Mouse (Mus musculus): ENCODE results near the gene Rp9.
"Not testable (repeated sequence)": the region's sequence is repeated elsewhere in the genome, so short reads cannot be mapped to it uniquely, and the experiment has no call there.

The Rp9 gene

DNA sequence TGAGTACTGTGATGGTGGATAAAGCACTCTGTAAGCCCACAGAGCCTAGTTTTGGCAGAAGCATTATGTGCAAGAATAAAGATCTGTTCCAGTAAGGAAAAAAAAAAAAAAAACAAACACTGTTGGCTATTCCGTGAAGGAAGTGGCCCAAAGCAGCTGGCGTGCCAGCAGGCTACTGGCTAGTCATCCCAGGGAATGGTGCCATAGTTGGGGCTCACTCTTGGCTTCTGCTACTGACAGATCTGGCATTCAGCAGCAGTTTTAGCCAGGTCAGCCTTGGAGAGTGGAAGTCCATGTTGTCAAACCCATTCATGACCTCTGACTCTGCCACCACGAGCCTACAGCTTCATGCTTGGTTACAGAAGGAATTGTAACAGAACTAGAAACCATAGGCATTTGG, 7.6 kb downstream of the Rp9 start:
- in situ Hi-C loops (cut with MboI, MseI), result no loop called here

DNA sequence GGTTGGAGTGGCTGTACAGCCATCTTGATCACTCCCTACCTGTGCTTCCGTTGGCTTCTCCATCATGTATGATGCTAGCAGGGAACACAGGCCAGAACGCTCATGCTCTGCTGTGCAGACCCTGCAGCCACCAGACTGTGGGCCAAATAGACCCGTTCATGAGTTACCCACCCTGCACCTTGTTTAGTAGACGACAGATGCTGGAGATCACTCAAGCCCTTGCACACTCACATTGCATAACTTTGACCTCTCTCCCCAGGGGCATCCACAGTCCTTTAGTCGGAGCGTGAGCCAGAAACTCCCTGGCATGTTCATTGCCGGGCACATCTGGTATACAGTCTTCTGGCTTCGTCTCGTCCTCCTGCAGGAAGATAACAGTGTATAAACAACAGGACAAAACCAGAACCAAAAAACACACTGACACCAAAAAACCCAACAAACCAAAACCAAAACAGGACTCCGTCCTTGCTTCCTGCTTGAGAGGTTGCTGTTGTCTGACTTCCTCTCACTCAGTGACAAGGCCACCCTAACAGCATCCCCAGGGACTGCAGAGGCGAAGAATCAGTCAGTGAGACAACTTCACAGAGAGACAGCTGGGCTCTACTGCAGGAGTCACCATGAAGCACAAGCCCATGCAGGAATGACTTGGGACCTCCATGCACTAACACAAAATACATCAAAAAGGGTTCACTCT, 12.3 kb downstream of the Rp9 start:
- in situ Hi-C loops (cut with MboI, MseI), result no loop called here

DNA sequence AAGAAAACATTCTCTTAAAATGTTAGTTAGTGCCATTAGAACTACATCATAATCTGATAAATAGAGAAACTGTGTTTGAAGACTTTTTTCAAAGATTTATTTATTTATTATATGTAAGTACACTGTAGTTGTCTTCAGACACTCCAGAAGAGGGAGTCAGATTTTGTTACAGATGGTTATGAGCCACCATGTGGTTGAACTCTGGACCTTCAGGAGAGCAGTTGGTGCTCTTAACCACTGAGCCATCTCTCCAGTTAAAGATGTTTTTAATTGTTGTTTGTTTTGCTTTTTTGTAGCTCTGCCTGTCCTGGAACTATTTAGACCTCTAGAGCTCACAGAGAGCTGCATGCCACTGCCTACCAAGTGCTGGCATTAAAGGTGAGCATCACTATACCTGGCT, 14.5 kb downstream of the Rp9 start:
- in situ Hi-C loops (cut with MboI, MseI), result no loop called here

DNA sequence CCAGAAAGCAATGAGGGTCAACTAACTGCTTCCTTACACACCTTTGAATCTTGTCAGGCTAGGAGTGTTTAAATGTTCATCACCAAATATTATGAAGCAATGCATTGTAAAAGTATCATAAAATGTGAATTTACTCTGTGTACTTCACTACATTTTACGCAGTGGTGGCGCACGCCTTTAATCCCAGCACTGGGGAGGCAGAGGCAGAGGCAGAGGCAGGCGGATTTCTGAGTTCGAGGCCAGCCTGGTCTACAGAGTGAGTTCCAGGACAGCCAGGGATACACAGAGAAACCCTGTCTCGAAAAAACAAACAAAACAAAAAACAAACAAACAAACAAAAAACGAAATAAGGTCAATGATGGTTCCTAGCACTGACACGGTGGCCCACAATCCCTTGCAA, 15.6 kb downstream of the Rp9 start, which contains the start of gene Gm17545:
Gm17545 (plus strand) TSS at position 301 of the 400 bp plus-strand sequence.
- in situ Hi-C loops (cut with MboI, MseI), result not testable (repeated sequence)

DNA sequence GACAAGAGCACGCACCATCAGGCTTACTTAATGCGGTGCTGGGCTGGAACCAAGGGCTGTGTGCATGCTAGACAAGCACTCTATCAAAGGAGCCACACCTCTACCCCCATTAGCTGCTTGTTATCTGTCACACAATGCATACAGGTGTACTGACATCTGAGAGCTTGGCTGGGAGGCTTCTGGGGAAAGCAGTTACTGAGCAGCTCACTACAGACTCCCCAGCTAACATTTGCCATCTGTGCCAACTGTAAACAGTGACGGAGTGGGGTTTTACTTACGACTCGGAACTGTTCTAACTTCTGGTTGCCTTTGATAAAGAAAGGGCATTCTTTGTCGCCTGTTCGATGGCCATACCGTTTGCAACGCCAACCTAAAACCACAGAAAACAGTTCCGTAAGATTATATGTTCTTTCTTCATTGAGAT, 16.0 kb downstream of the Rp9 start:
- in situ Hi-C loops (cut with MboI, MseI), result no loop called here

DNA sequence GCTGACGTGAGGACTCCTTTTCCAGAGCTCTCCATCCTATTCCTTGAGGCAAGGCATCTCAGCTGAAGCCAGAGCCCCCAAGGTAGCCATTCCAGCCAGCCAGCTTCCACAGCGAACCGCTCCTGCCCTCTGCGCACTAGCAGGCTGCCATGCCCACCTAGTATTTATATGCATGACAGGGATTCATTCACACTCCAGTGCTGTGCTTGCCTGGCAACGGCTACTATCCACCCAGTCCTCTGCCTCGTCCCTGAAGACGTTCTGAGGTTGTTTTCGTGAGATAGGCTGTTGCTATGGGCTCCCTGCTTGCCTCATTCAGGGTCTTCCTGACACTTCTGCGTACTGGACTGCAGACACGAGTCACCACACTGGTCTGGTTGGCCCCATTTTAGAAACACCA, 16.8 kb downstream of the Rp9 start:
- in situ Hi-C loops (cut with MboI, MseI), result no loop called here

DNA sequence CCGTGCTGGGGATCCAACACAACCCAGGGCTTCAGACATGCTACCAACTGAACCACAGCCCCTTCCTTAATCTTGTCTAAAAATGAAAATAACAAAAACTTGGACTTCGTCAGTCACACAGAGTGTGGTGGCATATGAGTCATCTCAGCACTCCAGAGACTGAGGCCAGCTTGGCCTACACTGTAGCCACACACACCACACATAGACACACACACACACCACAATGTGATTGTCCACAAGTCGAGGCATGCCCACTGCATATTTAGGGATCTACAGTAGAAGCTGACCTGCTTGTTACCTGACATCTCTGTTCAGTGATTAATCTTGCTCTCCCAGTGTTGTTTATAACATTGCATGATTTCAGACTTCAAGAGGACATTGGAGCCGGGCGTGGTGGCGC, 20.3 kb downstream of the Rp9 start:
- in situ Hi-C loops (cut with MboI, MseI), result no loop called here

DNA sequence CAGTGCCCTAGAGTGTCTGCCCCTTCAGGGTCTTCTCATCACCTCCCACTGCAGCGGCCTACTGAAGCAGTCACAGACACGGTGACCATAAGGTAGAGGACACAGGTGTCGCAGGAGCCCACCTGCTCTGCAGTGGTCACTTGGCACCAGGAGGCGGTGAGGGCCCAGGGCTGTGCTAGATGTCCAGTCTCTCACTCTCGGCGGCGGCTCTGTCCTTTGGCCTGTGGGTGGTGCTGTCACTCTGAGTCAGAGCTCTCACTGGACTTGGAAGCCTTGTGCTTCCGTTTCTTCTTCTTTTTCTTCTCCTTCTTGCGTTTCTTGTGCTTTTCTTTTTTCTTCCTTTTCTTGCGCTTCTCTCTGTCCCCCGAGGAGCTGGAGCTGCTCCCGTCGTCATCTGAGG, 21.1 kb downstream of the Rp9 start:
- in situ Hi-C loops (cut with MboI, MseI), result no loop called here

DNA sequence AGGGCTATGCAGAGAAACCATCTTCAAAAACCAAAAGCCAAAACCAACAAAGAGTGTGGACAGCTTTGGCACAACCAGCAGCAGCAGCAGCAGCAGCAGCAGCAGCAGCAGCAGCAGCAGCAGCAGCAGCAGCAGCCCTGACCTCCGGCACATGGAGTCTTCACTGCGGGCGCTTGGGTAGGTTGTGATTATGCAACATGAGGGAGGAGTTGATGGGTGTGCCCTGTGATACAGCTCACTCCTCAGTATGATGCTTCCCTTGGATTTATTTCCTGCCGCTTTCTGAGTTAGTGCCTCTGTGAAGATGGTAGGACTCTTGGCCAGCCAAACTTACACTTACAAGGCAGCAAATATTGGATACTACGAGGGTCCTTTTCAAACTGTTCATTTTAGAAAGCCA, 22.3 kb downstream of the Rp9 start:
- in situ Hi-C loops (cut with MboI, MseI), result no loop called here

DNA sequence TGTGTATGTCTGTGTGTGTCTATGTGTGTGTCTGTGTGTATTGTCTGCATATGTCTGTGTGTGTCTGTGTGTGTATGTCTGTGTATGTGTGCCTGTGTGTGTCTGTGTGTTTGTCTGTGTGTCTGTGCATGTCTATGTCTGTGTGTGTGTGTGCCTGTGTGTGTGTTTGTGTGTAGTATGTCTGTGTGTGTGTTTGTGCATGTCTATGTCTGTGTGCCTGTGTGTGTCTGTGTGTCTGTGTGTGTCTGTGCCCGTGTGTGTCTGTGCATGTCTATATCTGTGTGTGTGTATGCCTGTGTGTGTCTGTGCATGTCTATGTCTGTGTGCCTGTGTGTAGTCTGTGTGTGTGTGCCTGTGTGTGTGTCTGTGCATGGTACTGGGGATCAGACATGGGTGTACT, 24.4 kb downstream of the Rp9 start:
- in situ Hi-C loops (cut with MboI, MseI), result no loop called here

DNA sequence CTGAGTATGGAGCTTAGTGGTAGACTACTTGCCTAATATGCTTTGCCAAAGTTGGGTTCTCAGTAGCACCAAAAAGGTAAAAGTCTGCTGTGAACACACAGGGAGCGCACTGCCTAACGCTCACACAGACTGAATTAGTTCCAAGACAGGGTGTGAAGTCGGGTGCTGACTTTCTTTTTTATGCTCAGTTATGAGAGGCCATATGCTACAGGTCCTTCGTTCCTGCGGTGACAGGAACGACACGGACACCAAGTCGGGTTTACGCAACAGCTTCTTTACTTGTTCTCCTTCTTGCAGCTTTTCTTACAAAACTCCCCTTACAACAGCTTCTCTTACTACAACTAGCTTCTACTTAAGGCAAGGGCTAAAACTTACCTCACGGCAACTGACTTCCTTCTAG, 26.4 kb downstream of the Rp9 start:
- in situ Hi-C loops (cut with MboI, MseI), result loop anchor here (5.0 kb wide), 1 partner anchor 61 kb away; no protein-coding TSS in a partner anchor

DNA sequence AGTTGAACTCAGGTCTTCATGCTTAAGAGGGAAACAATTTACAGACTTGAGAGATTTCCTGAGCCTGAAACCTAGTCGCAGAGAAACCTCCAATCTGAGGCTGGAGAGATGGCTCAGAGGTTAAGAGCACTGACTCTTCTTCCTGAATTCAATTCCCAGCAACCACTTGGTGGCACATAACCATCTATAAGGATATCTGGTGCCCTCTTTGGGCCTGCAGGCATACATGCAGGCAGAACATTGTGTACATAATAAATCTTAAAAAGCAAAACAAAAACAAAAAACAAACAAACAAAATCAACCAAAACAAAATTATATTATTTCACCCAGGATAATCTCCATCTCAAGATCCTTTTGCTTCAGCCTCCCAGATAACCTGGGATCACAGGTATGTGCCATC, 30.7 kb downstream of the Rp9 start:
- in situ Hi-C loops (cut with MboI, MseI), result no loop called here

DNA sequence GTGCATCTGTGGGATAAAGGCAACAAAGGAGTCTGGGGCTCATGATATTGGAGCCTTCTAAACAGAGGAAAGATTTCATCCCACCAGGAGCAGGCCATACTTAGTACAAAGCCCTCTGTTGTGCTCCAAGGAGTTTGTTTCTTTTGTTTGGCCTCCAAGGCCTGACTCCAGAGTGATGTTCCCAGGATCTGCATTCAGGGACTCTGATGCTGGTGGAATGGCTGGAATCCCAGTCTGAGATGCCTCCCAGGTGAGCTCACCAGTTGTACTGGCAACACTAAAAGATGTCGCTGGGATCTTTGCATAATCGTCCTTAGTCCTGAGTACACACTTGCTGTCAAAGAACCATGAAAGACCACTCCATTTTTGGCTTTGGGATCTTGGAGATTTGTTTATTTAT, 35.4 kb downstream of the Rp9 start:
- in situ Hi-C loops (cut with MboI, MseI), result no loop called here

DNA sequence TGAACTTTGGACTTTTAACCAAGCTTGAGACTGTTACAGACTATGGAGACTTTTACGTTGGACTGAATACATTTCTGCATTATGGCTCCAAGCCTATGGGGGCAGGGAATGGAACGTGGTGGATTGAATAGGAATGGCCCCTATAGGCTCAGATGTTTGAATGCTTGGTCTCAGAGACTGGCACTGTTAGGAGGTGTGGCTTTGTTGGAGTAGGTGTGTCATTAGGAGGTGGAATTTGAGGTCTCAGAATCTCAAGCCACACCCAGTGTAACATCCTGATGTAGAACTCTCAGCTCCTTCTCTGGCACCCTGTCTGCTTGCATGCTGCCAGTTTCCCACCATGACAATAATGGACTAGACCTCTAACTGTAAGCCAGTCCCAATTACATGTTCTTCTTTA, 36.3 kb downstream of the Rp9 start:
- in situ Hi-C loops (cut with MboI, MseI), result no loop called here

DNA sequence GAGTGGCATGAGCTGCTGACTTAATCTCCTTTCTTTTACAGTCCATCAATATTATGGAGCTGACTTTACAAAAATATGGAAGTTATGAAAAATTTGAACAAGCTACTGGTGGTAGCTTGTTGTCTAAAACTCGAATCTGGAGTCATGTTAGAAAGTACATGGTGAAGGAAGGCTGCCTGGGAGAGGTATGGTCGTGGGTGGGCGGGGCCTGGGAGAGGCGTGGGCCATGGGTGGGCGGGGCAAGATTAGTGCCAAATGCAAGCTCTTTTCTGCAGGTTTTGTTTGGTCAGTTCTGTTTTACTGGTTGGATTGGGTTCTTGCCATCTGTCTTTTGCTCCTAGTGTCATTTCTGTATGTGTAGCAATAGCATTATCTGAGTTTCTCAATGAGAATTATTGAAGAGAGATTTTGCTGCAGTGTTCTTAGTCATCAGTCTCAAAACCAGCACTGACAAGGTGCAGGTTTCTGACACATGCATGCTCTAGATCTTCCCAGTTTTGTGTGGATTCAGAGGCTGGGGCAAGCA, 39.2 kb downstream of the Rp9 start:
- in situ Hi-C loops (cut with MboI, MseI), result no loop called here

DNA sequence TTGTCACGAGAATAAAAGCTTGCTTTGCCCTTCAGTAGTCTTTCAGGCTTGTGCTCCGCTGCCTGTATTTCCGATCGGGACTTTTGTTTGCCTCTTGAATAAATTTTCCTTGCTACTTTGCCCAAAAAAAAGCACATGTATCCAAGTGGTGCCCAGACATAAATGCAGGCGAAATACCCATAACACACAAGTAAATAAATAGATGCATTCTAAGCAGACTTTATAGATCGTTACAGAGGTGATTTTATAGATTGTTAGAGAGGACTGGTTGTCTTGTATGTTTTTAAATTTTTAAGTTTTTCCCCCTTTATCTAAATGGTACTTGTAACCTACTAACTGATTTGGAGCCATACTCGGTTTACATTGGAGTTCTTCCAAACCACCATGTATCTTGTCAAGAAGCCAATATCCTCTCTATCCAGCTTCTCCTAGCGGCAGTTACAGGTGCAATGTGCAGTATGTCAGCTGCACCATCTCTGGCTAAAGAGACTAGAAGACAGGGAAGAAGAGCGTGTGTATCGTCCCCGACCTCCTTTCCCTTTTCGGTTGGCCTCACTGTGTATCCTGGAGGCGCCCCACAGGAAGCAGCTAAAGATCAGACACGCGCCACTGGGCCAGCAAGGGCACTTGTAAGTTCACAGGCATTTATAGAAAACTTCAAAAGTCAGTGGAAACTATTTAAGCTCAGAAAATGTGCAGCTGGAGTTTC, 39.9 kb downstream of the Rp9 start:
- in situ Hi-C loops (cut with MboI, MseI), result no loop called here

DNA sequence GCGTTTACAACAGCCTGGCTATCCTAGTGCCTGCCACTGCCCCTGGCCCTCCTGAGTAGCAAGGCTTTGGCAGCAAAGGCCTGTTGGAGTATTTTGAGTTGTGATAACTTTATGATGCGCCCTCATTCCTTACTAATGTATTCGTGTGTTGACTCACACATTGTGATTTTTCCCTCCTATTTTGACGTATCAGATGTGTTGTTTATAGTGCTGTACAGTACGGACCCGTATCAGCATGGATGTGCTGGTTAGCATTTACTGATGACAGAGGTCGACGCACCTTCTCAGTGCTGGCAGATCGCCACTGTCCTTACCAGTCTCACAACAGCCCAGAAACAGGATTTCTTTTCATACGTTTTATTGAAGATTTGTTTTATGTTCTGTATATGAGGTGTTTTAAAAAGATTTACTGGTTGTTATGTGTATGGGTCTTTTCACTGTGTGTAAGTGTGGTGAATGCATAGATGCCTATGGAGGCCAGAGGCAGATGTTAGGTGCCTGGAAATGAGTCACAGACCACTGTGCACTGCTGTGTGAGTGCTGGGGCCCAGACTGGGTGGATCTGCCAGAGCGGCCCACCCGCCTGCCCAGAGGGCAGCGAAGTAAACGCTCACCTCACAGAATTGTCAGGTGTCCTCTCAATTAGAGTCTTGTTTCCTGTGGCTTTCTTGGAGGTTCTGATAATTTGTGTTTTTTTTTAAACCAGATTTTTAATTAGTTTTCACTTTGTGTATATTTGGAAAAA, 40.7 kb downstream of the Rp9 start:
- in situ Hi-C loops (cut with MboI, MseI), result no loop called here

DNA sequence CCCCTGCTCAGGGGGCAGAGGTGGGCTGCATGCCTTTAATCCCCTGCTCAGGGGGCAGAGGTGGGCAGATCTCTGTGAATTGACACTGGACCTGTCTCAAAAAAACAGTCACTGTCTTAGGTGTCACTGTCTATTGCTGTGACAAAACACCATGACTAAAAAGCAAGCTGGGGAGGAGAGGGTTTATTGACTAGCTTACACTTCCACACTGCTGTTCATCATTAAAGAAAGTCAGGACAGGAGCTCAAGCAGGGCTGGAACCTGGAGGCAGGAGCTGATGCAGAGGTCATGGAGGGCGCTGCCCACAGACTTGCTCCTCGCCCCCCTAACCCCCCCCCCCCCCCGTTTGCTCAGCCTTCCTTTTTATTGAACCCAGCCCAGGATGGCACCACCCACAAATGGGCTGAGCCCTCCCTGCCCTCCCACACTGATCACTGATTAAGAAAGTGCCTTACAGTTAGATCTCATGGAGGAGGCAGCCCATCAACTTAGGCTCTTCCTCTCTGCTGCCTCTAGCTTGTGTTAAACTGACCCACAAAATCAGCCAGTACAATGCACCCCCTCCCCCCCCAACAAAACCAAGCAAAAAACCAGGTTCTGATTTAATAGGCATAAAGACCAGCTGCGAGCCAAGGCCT, 41.4 kb downstream of the Rp9 start:
- in situ Hi-C loops (cut with MboI, MseI), result no loop called here

DNA sequence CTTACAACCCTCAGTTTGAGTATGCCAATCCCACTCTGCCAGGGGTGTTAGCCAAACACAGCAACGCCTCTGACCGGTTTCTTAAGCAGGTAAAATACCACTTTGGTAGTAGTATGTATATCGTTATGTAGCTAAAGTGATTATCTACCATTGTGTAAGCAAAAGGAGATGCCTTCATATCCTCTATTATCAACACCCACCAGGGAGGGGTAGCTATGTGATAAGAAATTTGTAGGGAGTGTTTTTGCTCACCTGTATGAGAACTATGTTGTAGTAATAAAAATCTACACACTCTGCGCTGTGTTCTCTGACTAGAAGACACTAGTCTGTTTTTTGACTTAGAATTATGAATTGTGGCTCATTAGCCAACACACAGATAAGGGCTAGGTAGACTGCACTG, 44.8 kb downstream of the Rp9 start:
- in situ Hi-C loops (cut with MboI, MseI), result no loop called here

DNA sequence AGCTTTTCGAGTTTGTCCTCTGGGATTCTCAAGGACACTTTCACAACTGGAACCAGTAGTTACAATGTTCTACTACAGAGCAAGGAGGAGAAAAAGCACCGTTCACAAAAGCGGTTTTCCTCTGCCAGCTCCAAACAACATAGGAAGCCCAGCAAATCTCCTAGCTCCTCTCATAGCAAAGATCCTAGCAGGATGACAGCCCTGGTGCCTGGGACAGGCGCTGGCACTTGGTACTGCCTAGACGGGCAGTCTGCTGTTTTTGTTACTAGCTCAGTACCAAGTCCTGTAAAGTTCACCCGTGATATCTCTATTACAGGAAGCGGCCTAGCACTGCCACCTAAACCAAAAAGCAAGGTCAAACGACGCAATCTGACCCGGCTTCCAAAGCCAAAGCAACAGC, 45.3 kb downstream of the Rp9 start:
- in situ Hi-C loops (cut with MboI, MseI), result no loop called here

DNA sequence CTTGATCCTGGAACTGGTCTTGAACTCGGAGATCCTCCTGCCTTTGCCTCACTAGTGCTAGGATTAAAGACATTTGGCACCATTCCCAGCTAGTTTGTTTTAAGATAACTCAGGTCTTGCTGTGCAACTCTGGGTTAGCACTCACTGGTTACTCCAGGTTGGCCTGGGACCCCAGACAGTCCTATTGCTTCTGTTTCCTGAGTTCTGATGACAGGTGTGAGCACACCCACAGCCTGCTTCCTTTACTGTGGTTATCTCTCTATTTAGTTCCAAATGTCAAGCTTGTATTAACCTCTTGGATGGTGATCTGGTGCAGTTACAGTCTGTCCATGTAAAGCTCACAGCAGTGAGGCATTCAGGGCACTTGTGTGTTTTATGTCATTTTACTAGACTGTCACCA, 46.0 kb downstream of the Rp9 start:
- in situ Hi-C loops (cut with MboI, MseI), result no loop called here

DNA sequence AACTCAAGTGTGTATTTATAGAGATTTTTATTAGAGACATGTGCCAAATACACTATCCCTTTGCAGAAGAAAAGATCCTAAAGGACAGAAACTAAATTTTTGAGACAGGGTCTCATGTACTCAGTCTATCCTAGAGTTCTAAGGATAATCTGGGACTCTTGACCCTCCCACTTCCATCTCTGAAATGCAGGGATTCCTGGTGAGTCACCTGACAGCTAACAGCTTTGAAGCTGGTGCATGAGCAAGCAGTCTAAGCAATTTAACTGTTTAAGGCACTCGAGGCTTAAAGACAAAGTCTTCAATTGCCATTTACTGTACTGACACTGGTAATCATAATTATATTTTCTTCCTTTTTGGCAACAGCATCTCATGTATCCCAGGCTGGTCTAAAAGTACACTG, 47.0 kb downstream of the Rp9 start:
- in situ Hi-C loops (cut with MboI, MseI), result no loop called here

All from regulatory T cell (primary cell).